Mouse (Mus musculus) R1 (cell line): ENCODE data around the gene Gm21616.
"Not testable (repeated sequence)": the region's sequence is repeated elsewhere in the genome, so short reads cannot be mapped to it uniquely, and the experiment has no call there.

Experiments used
- DNase-seq: peaks from one replicate; pipeline ENCODE4 v3.0.0-alpha.2; 2018; ENCODE audit warnings: low read depth, low spot score

Gene Gm21616

DNA sequence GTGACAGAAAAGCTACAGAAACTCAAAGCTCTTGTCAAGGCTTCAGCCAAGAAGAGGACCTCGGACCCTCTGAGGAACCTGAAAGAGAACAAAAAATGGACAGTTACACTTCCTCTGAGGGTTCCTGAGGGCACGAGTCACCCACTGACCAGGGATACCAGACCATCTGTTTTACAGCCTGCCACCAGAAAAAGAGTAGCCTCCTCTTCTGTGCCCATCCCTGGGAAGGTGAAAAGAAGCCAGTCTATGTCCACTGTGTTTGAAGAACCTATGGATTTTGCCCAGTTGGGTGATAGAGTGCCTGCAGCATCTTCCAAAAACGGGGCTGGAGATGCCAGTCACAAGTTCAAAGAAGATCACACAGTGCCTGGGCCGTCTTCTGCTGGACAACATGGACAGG, at the start of gene Gm21616:
Gm21616 (plus strand) TSS at position 301 of the 400 bp plus-strand sequence.
- DNase-seq: not testable (repeated sequence)
